Mouse (Mus musculus): Measurements from ENCODE around the gene Uba3. TPM values are rescaled to one million over a fixed set of nuclear protein-coding genes. Genes with fewer than 3 reads are reported as not detected.

Gene Uba3
- polyA plus RNA-seq, 1 experiment from 2014 or later: 16.1 TPM

DNA sequence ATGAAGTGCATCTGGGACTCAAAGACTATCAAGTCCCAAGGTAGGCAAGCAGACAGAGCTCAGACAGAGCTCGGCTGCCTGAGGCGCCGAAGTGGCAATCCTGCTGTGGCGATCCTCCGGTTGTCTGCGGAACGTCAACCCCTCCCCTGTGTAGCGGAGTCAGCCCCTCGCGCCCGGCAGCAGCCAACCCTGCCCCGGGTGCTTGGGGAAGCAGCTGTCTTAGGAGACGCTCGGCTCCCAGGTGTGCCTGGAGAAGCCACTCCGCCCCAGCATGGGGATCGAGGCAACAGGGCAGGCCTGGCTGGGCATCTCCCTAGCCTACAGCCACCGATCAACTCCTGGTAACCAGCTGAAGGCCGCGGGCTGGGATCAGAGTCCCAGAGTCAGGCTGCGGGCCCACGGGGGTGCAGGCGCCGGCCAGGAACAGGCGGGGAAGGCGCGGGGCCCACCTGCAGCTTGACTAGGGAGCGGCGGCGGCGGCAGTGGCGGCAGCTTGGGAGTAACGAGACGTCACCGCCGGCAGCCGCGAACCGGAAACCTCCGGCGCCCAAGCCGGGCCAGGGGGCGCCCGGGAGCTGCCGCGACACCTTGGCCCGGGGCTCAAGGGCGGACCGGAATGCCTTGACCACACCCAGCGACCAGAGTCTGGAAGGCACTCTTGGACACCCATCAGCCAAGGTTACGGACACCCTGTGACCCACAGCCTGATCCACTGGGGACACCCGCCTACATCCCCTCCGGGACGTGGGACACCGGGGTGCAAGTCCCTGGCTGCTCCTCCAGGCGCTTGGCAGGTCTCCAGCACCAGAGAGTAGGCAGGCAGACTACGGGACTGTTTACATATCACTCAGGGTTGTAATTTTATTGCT is 56.8 kb downstream of the Uba3 start, which contains the start of gene Eogt:
Eogt (minus strand) TSS at position 800 of the 869 bp plus-strand sequence.
- Histone ChIP-seq H3K36me3 (replicated peaks; ENCODE audit: insufficient read depth, low read length) (peaks cover 8% of the 10 kb centered on the region; the same call in 1 of the 2 replicates), H3K9me3 (ENCODE audit: low read length) (no peaks in the 10 kb centered on the region), H3K27me3 (ENCODE audit: insufficient read depth, low read length) (no peaks in the 10 kb centered on the region), H3K9ac (replicated peaks) (peak within 1 kb of the TSS; percentile 94), H3K4me1 (ENCODE audit: insufficient read depth) (peaks cover 18% of the 10 kb centered on the region), H3K27ac (ENCODE audit: low read depth) (peak within 1 kb of the TSS; percentile 80), H3K4me3 (ENCODE audit: low read depth, low read length) (peak within 1 kb of the TSS; percentile 78), H3K4me2 (ENCODE audit: low read depth, low read length) (peak within 1 kb of the TSS; percentile 99)
- TF ChIP-seq CTCF (IDR thresholded peaks at IDR 0.05; ENCODE audit: low read depth) (peak; percentile 68), EP300 (IDR thresholded peaks at IDR 0.05; ENCODE audit: low read depth) (no peak)
- ATAC-seq: peak; percentile 81
- DNase-seq: peak; percentile 83
- WGBS (ENCODE audit: insufficient replicate concordance): 1% methylated on average over 56 of the region's 56 CpGs

DNA sequence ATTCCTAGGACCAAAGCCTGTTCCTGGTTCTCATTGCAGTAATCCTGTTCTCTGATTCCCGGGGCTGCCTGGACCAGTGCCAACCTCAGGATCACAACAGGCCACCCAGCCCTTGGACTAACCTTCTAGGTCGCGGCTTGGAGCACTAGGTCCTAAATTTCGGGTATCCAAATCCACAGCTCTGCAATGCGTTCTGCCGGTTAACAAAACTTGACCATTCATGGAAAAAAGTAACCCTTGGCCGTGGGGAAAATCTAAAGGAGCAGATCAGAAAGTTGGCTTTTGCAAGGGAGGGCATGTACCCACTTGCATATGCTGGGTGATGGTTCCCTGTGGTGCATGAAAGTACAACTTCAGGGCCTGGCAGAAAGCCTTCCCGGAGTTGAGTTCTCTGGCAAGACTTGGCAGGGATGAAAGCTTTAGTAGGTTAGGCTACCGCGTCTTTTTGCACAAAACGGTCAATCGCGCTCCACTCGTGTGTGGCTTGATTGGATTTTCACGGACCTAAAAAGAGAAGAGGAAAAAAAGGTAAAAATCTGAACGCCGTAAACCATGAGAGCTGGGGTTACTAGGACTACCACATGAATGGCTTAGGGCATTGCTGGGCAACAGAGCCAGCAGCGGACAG is 57.6 kb downstream of the Uba3 start:
- ATAC-seq (no peak), DNase-seq (peak; percentile 57)
- peak overlapping the region; percentile 78 for H3K4me3 ChIP-seq (ENCODE audit: low read depth, low read length)
- H3K9ac ChIP-seq (replicated peaks): peak overlapping the region; percentile 94
- peaks cover 8% of the 10 kb centered on the region; the same call in 1 of the 2 replicates for H3K36me3 ChIP-seq (replicated peaks; ENCODE audit: insufficient read depth, low read length)
- no peak for TF ChIP-seq CTCF (IDR thresholded peaks at IDR 0.05; ENCODE audit: low read depth)
- TF ChIP-seq EP300 (IDR thresholded peaks at IDR 0.05; ENCODE audit: low read depth): no peak
- WGBS (ENCODE audit: insufficient replicate concordance): 31% methylated on average over 18 of the region's 18 CpGs
- H3K27me3 ChIP-seq (ENCODE audit: insufficient read depth, low read length): no peaks in the 10 kb centered on the region
- H3K4me1 ChIP-seq (ENCODE audit: insufficient read depth): peaks cover 18% of the 10 kb centered on the region
- H3K4me2 ChIP-seq (ENCODE audit: low read depth, low read length): peak overlapping the region; percentile 99
- H3K9me3 ChIP-seq (ENCODE audit: low read length): no peaks in the 10 kb centered on the region
- H3K27ac ChIP-seq (ENCODE audit: low read depth): peak overlapping the region; percentile 80; the same call in 1 of the 2 replicates

DNA sequence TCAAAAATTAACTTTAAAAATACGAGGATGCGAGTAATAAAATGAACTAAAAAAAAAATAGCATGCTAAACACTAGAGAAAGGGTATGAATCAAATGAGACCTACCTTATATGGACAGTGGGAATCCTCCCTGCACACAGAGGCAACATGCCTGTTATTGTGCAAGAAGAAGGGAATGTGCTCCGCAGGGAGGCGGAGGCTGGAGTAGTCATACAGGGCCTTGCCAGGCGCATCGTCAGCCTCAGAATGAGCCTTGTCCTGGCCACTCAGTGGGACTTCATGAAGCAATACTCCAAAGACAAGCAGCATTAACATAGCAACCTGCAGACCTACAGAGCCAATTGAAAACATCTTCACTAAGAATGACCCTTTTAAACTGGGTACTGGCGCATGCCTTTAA is 60.3 kb downstream of the Uba3 start:
- Histone ChIP-seq H3K27me3 (ENCODE audit: insufficient read depth, low read length) (no peaks in the 10 kb centered on the region), H3K9me3 (ENCODE audit: low read length) (no peaks in the 10 kb centered on the region), H3K4me3 (ENCODE audit: low read depth, low read length) (no peak overlapping the region), H3K27ac (ENCODE audit: low read depth) (no peak overlapping the region), H3K4me1 (ENCODE audit: insufficient read depth) (peaks cover 18% of the 10 kb centered on the region), H3K9ac (replicated peaks) (no peak overlapping the region), H3K4me2 (ENCODE audit: low read depth, low read length) (no peak overlapping the region), H3K36me3 (replicated peaks; ENCODE audit: insufficient read depth, low read length) (peaks cover 6% of the 10 kb centered on the region; the same call in 1 of the 2 replicates)
- 92% methylated on average over 7 of the region's 7 CpGs for WGBS (ENCODE audit: insufficient replicate concordance)
- ATAC-seq: no peak
- TF ChIP-seq CTCF (IDR thresholded peaks at IDR 0.05; ENCODE audit: low read depth) (no peak), EP300 (IDR thresholded peaks at IDR 0.05; ENCODE audit: low read depth) (no peak)
- no peak for DNase-seq

DNA sequence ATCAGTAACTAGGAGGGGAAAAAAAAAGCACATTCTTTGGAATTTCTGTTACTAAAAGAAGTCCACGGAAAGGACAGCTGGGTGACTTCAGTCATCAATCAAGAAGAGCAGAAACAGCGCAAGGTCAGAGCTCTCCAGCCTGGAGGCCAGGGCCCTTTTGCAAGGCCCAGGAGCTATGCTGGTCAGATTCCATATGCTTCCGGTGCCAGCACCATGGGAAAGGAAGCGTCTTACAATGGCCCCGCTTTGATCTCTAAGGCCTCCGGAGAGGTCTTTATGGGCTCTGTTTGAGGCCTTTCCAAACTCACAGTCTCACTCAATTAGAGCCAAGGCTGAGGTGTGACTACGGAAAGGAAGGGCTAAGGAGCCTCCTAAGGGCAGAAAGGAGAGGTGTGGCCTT is 61.1 kb downstream of the Uba3 start:
- Histone ChIP-seq H3K4me3 (ENCODE audit: low read depth, low read length) (no peak overlapping the region), H3K4me1 (ENCODE audit: insufficient read depth) (peaks cover 18% of the 10 kb centered on the region), H3K27ac (ENCODE audit: low read depth) (no peak overlapping the region), H3K9ac (replicated peaks) (no peak overlapping the region), H3K4me2 (ENCODE audit: low read depth, low read length) (no peak overlapping the region), H3K27me3 (ENCODE audit: insufficient read depth, low read length) (no peaks in the 10 kb centered on the region), H3K36me3 (replicated peaks; ENCODE audit: insufficient read depth, low read length) (peaks cover 11% of the 10 kb centered on the region; the same call in 1 of the 2 replicates), H3K9me3 (ENCODE audit: low read length) (no peaks in the 10 kb centered on the region)
- DNase-seq (no peak), ATAC-seq (no peak)
- 71% methylated on average over 7 of the region's 7 CpGs for WGBS (ENCODE audit: insufficient replicate concordance)
- TF ChIP-seq EP300 (IDR thresholded peaks at IDR 0.05; ENCODE audit: low read depth): no peak
- no peak for TF ChIP-seq CTCF (IDR thresholded peaks at IDR 0.05; ENCODE audit: low read depth)

DNA sequence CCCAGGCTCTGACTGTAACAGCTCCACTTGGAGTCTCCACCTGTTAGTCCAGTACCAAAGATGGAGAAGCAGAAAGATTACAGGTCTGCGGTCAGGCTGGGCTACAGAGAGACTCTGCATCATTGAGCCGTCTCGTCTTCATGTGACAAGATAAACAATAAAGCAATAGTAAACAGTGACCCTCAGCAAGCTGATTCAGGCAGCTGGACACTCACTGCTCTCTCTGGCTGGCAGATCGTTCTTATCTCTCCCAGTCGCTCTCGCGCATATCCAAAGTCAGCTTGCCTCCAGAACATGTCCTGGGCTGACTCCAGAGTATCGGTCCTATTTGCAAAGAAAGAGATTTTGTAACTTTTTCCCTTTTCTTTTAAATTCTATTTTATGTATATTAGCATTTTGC is 62.8 kb downstream of the Uba3 start:
- WGBS (ENCODE audit: insufficient replicate concordance): 69% methylated on average over 8 of the region's 8 CpGs
- Histone ChIP-seq H3K36me3 (replicated peaks; ENCODE audit: insufficient read depth, low read length) (peaks cover 11% of the 10 kb centered on the region; the same call in 1 of the 2 replicates), H3K27ac (ENCODE audit: low read depth) (no peak overlapping the region), H3K4me3 (ENCODE audit: low read depth, low read length) (no peak overlapping the region), H3K9ac (replicated peaks) (no peak overlapping the region), H3K27me3 (ENCODE audit: insufficient read depth, low read length) (no peaks in the 10 kb centered on the region), H3K4me2 (ENCODE audit: low read depth, low read length) (no peak overlapping the region), H3K4me1 (ENCODE audit: insufficient read depth) (peaks cover 4% of the 10 kb centered on the region; the same call in 1 of the 2 replicates), H3K9me3 (ENCODE audit: low read length) (no peaks in the 10 kb centered on the region)
- ATAC-seq: no peak
- TF ChIP-seq EP300 (IDR thresholded peaks at IDR 0.05; ENCODE audit: low read depth) (no peak), CTCF (IDR thresholded peaks at IDR 0.05; ENCODE audit: low read depth) (no peak)
- no peak for DNase-seq

DNA sequence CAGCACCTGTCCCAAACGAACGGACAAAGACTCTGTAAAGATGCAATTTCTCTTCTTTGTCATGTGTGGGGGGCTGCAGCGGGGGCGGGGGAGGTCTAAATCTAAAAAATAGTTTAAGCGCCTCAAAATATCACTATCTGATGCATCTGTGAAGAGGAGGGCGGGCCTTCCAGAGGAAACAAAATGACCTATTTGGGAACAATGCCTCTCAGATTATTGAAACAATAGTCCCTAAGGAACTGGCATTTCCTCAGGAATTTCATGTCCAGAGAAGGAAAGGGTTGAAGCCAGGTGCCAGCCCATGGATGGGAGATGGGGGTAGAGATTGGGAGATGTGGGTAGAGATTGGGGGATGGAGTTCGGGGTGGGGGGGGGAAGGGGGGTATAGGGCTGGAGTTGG is 63.6 kb downstream of the Uba3 start:
- no peaks in the 10 kb centered on the region for H3K9me3 ChIP-seq (ENCODE audit: low read length)
- TF ChIP-seq CTCF (IDR thresholded peaks at IDR 0.05; ENCODE audit: low read depth) (no peak), EP300 (IDR thresholded peaks at IDR 0.05; ENCODE audit: low read depth) (no peak)
- DNase-seq (no peak), ATAC-seq (no peak)
- WGBS (ENCODE audit: insufficient replicate concordance): 72% methylated on average over 7 of the region's 7 CpGs
- no peaks in the 10 kb centered on the region for H3K4me1 ChIP-seq (ENCODE audit: insufficient read depth)
- H3K9ac ChIP-seq (replicated peaks): no peak overlapping the region
- H3K27ac ChIP-seq (ENCODE audit: low read depth): no peak overlapping the region
- H3K27me3 ChIP-seq (ENCODE audit: insufficient read depth, low read length): no peaks in the 10 kb centered on the region
- no peak overlapping the region for H3K4me2 ChIP-seq (ENCODE audit: low read depth, low read length)
- H3K4me3 ChIP-seq (ENCODE audit: low read depth, low read length): no peak overlapping the region
- peaks cover 11% of the 10 kb centered on the region; the same call in 1 of the 2 replicates for H3K36me3 ChIP-seq (replicated peaks; ENCODE audit: insufficient read depth, low read length)

Other genes starting within 250 kb of the Uba3 start
- gene Fam19a4, start 145.2 kb downstream of the Uba3 start, polyA plus RNA-seq (2015; fragmentation: Nextera tagmentation; extraction: Ambion mirVana): not detected in 2 replicates
- 1.0 and 1.8 TPM in 2 replicates for gene Eogt, start 56.5 kb downstream of the Uba3 start, polyA plus RNA-seq (2015; fragmentation: Nextera tagmentation; extraction: Ambion mirVana)
- 17.5 and 20.3 TPM in 2 replicates for gene Tmf1, start 26.5 kb downstream of the Uba3 start, polyA plus RNA-seq (2015; fragmentation: Nextera tagmentation; extraction: Ambion mirVana)
- 25.5 and 27.1 TPM in 2 replicates for gene Arl6ip5, start 5.0 kb upstream of the Uba3 start, polyA plus RNA-seq (2015; fragmentation: Nextera tagmentation; extraction: Ambion mirVana)
- gene Lmod3, start 47.1 kb upstream of the Uba3 start, polyA plus RNA-seq (2015; fragmentation: Nextera tagmentation; extraction: Ambion mirVana): 0.11 and 0.77 TPM in 2 replicates

All from liver, postnatal 0 days (tissue).